Mouse (Mus musculus): ENCODE data around the gene Sbk2. TPM values are rescaled to one million over a fixed set of nuclear protein-coding genes. Genes with fewer than 3 reads are reported as not detected.

The Sbk2 gene
- polyA plus RNA-seq, 1 experiment from 2014 or later, result 0.73 TPM

DNA sequence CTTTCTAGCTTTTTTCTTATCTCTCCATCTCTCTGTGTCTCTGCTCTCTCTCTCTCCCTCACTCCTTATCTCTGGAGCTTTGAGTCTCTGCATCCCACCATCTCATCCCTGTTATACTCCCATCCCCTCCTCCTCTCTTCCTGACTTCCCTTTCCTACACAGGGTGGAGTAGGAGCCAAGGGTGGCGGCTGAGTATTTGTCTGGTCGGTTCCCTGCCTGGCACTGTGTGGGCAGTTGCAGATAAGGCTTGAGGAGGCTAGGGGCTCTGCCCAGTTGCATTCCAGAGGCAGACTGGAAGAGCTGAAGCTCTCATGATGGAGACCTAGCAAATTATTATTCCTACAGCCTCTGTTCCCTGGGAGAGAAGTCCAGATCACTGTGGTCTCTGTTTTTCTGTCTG lies 24.0 kb upstream of the Sbk2 start:
- Histone ChIP-seq H3K9me3 (0 out of 2 replicates have a peak, but pooled peaks cover 5% of the 10 kb centered on the region), H3K27me3 (peaks cover under 1% of the 10 kb centered on the region; the same call in 1 of the 2 replicates), H3K9ac (no peak overlapping the region), H3K27ac (no peak overlapping the region), H3K4me1 (0 out of 2 replicates have a peak, but pooled peaks cover 2% of the 10 kb centered on the region), H3K4me2 (no peak overlapping the region), H3K36me3 (peaks cover 20% of the 10 kb centered on the region), H3K4me3 (no peak overlapping the region)
- WGBS, result 54% methylated on average over 2 of the region's 2 CpGs
- no peak for ATAC-seq (ENCODE audit: insufficient number of reproducible peaks, low FRiP score, low TSS enrichment, low read depth)

DNA sequence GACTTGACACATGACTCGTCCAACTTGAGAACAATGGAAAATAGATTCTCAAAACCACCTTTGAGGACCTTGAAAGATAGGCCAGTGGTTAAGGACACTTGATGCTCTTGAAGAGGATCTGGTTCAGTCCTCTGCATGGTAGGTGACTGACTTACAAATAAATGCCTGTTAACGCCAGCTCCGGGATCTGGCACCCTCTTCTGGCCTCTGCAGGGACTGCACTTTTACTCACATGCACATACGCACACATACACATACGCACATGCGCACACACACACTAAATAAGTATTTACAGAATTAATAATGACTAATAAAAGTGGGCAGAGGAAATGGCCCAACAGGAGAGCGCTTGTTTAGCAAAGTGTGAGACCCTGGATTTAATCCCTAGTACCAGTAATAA lies 12.6 kb upstream of the Sbk2 start:
- Histone ChIP-seq H3K36me3 (no peaks in the 10 kb centered on the region), H3K9me3 (no peaks in the 10 kb centered on the region), H3K4me3 (no peak overlapping the region), H3K27me3 (no peaks in the 10 kb centered on the region), H3K27ac (no peak overlapping the region), H3K4me2 (no peak overlapping the region), H3K9ac (no peak overlapping the region), H3K4me1 (0 out of 2 replicates have a peak, but pooled peaks cover 6% of the 10 kb centered on the region)
- 92% methylated on average over 7 of the region's 7 CpGs for WGBS
- ATAC-seq (ENCODE audit: insufficient number of reproducible peaks, low FRiP score, low TSS enrichment, low read depth), result no peak

DNA sequence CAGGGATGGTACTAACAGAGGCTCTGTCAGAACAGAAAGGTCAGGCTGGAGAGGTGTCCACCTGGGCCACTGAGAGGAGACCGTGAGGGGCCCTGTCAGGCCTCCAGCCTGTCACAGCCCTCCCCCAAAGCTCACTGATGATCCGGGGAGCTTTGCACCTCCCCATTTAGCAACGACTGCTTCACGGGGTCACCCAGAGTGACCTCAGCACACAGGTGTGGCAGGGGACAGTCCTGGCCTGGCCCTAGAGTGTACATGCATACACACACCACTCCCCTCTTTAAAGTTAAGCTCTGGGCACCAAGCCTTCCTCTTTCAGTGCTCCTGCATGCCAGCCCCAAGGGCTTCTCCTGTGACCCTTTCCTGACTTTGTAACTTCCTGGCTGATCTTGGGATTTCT lies 11.2 kb upstream of the Sbk2 start:
- Histone ChIP-seq H3K9me3 (no peaks in the 10 kb centered on the region), H3K27ac (no peak overlapping the region), H3K4me2 (no peak overlapping the region), H3K27me3 (no peaks in the 10 kb centered on the region), H3K4me3 (no peak overlapping the region), H3K9ac (no peak overlapping the region), H3K36me3 (no peaks in the 10 kb centered on the region), H3K4me1 (0 out of 2 replicates have a peak, but pooled peaks cover 6% of the 10 kb centered on the region)
- WGBS, result 46% methylated on average over 4 of the region's 4 CpGs
- ATAC-seq (ENCODE audit: insufficient number of reproducible peaks, low FRiP score, low TSS enrichment, low read depth), result no peak

DNA sequence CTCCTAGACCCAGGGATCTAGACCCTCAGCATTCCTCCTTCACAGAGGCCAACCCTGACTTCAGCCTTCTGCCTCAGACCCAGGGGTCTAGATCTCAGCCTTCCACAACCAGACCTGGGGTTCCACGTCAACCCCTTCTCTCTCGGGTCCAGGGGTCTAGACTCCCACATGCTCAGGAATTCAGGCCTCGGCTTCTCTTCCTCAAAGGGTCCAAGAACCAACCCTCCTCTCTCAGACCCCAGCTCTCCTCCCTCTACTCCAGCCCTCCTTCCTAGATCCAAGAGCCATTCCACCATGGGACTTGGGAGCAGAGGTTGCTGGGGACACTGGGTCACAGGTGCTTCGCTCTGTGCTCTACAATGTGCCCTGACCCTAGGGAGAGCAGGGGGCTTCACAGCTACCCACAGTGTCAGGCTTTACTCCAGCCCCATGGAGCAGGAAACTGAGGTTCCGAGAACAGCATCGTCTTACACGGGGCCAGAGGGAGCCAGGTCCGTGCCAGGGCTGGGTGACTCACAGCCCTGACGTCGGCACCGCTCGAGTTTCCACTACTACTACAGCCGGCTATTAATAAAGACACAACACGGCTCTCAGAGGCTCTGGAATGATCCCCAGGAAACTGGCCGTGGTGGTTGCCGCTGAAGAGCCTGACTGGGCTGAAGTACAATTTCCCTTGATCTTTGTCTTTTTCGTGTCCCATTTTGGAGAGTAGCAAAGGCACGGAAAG lies 8.3 kb upstream of the Sbk2 start:
- Histone ChIP-seq H3K36me3 (no peaks in the 10 kb centered on the region), H3K9me3 (no peaks in the 10 kb centered on the region), H3K9ac (no peak overlapping the region), H3K4me2 (no peak overlapping the region), H3K4me1 (0 out of 2 replicates have a peak, but pooled peaks cover 6% of the 10 kb centered on the region), H3K27me3 (no peaks in the 10 kb centered on the region), H3K4me3 (no peak overlapping the region), H3K27ac (no peak overlapping the region)
- WGBS, result 63% methylated on average over 18 of the region's 18 CpGs
- peak; percentile 62; the same call in 1 of the 2 replicates for ATAC-seq (ENCODE audit: insufficient number of reproducible peaks, low FRiP score, low TSS enrichment, low read depth)

DNA sequence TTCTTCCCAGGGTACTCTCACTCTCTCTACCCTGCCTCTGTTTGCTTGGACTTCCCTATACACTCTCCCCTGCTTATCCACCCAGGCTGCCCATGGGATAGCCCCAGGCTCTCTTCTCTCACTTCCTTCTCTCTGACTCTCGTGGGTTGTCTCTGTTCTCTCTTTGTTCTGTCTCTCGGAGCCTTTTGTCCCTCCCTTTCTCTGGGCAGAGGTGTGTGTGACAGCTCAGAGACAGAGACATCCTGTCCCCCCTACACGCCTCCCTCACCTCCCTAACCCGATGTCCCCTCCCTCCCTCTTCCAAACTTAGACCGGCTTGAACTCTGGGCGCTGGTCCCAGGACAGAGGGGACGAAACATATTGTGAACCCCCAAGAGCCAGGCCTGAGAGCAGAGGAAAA lies 7.5 kb upstream of the Sbk2 start:
- H3K27ac ChIP-seq, result no peak overlapping the region

DNA sequence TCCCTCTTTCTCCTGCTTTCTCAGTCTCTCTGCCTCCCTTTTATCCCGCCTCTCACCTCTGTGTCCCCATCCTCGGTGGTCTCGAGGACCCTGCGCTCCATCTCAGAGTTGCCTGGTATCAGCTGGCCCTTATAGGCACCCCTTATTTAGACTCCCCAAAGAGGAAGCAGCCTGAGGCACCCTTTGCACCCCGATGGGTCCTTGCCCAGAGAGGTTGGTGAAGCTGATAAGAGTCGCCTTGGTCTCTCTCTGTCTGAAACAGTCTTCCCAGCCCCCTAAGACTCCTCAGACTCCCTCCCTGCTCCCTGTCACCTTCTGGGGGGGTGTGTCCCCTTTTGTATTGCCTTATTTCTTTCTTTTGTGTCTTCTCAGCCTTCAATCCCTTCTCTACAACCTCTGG lies 6.9 kb upstream of the Sbk2 start, which contains the start of gene Sbk3:
Sbk3 (minus strand) TSS at position 101 of the 400 bp plus-strand sequence.
- no peaks in the 10 kb centered on the region for H3K27me3 ChIP-seq
- H3K4me1 ChIP-seq, result 0 out of 2 replicates have a peak, but pooled peaks cover 6% of the 10 kb centered on the region
- H3K4me3 ChIP-seq, result no peak within 1 kb of the TSS
- H3K36me3 ChIP-seq, result no peaks in the 10 kb centered on the region
- H3K4me2 ChIP-seq, result no peak within 1 kb of the TSS
- 43% methylated on average over 6 of the region's 6 CpGs for WGBS
- no peak within 1 kb of the TSS for H3K9ac ChIP-seq
- H3K9me3 ChIP-seq, result no peaks in the 10 kb centered on the region
- H3K27ac ChIP-seq, result no peak within 1 kb of the TSS
- ATAC-seq (ENCODE audit: insufficient number of reproducible peaks, low FRiP score, low TSS enrichment, low read depth), result no peak

More for the DNA sequence above, 7.5 kb upstream of the Sbk2 start:
- Histone ChIP-seq H3K4me2 (no peak overlapping the region), H3K4me3 (no peak overlapping the region), H3K36me3 (no peaks in the 10 kb centered on the region), H3K9ac (no peak overlapping the region), H3K4me1 (0 out of 2 replicates have a peak, but pooled peaks cover 6% of the 10 kb centered on the region), H3K9me3 (no peaks in the 10 kb centered on the region), H3K27me3 (no peaks in the 10 kb centered on the region)
- 28% methylated on average over 7 of the region's 7 CpGs for WGBS
- no peak for ATAC-seq (ENCODE audit: insufficient number of reproducible peaks, low FRiP score, low TSS enrichment, low read depth)

DNA sequence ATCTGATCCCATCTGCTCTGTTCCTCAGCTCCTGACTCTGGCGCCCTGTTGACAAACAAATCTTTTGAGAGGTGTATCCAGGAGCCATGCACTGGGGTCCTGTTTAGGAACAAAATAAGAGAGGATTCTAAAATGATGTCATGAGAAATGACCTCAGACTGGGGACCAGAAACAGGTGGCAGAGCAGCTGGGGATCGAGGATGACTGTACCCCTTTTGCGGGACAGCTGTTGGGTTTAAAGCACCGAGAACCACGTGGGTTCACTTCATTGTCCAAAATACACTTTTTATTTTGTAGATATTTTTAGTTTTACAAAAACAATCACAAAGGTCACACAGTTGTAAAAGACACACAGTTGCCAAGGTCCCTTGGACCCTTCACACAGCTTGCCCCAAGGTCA lies 782 bp upstream of the Sbk2 start:
- Histone ChIP-seq H3K4me3 (no peak overlapping the region), H3K27ac (no peak overlapping the region), H3K9ac (no peak overlapping the region), H3K4me1 (0 out of 2 replicates have a peak, but pooled peaks cover 6% of the 10 kb centered on the region), H3K4me2 (no peak overlapping the region), H3K36me3 (no peaks in the 10 kb centered on the region), H3K9me3 (no peaks in the 10 kb centered on the region), H3K27me3 (no peaks in the 10 kb centered on the region)
- ATAC-seq (ENCODE audit: insufficient number of reproducible peaks, low FRiP score, low TSS enrichment, low read depth), result no peak
- 72% methylated on average over 5 of the region's 5 CpGs for WGBS

DNA sequence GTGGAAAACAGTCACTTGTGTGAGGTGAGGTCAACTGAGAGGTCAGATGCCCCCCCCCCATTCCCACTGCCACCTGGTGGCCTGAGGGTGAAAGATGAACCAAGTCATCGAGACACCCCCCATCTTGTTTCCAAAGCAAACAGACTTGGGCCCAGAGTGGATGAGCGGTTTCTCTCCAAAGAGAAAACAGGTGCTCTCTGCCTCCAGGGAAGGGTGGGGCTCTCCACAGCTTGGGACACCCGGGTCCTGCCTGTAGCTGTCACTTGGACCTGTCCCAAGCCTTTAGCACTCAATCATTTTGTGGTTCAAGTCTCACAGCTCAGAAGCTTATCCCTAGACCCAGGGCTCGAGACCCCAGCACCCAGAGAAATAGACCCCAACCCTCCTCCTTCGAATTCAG lies 679 bp downstream of the Sbk2 start:
- H3K4me3 ChIP-seq, result no peak overlapping the region
- H3K4me1 ChIP-seq, result 0 out of 2 replicates have a peak, but pooled peaks cover 6% of the 10 kb centered on the region
- no peak for ATAC-seq (ENCODE audit: insufficient number of reproducible peaks, low FRiP score, low TSS enrichment, low read depth)
- 75% methylated on average over 5 of the region's 5 CpGs for WGBS
- no peak overlapping the region for H3K9ac ChIP-seq
- H3K4me2 ChIP-seq, result no peak overlapping the region
- H3K9me3 ChIP-seq, result no peaks in the 10 kb centered on the region
- H3K27me3 ChIP-seq, result no peaks in the 10 kb centered on the region
- H3K27ac ChIP-seq, result no peak overlapping the region
- H3K36me3 ChIP-seq, result no peaks in the 10 kb centered on the region

DNA sequence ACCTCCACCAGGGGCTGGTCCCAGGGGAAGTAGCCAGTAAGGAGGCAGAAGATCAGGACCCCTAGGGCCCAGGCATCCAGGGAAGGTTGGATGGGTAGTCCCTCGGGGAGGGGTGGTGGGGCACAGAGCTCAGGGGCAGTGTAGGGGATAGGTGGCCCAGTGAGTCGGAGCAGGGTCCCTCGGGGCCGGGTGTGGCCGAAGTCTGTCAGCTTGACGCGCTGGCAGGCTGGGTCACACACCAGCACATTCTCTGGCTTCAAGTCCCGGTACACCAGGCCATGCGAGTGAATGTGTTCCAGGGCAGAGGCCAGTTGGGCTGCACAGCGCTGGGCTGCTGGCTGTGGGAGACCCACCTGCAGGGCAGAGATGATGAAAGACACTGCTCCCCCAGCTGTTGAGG lies 6.8 kb downstream of the Sbk2 start:
- WGBS, result 76% methylated on average over 10 of the region's 10 CpGs
- no peak overlapping the region for H3K4me2 ChIP-seq
- H3K27me3 ChIP-seq, result no peaks in the 10 kb centered on the region
- 0 out of 2 replicates have a peak, but pooled peaks have one; percentile 30 for ATAC-seq (ENCODE audit: insufficient number of reproducible peaks, low FRiP score, low TSS enrichment, low read depth)
- no peaks in the 10 kb centered on the region for H3K36me3 ChIP-seq
- H3K4me1 ChIP-seq, result 0 out of 2 replicates have a peak, but pooled peaks cover 9% of the 10 kb centered on the region
- no peak overlapping the region for H3K9ac ChIP-seq
- no peaks in the 10 kb centered on the region for H3K9me3 ChIP-seq
- H3K4me3 ChIP-seq, result no peak overlapping the region
- no peak overlapping the region for H3K27ac ChIP-seq

DNA sequence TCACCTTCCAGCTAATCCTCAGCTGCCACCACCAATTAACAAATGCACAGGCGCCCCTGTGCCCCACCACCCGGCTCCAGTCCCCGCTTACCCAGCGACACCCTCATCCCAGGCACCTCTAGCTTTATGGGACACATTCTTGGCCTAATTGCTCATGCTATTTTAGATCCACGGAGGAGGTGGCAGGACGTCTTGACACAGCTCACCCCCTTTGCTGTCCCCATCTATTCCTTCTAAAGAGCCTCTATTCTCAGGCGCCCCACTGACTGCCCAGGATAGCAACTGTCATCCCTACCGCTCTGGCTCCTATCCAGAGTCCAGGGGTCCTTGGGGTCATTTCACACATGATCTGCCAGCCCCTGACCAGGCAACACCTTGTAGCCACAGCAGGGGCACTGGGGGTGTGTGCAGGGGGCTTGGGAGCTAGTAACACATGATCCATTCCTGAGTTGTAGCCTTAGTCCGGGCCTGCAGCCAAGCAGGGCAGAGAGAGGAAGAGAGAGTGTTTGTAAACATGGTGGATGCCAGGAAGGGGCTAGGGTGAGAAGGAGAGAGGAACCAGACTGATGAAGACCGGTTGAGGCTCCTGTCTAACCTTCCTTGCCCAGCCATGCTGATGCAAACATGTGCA lies 10.3 kb downstream of the Sbk2 start:
- WGBS, result 22% methylated on average over 10 of the region's 10 CpGs
- Histone ChIP-seq H3K27me3 (no peaks in the 10 kb centered on the region), H3K36me3 (no peaks in the 10 kb centered on the region), H3K9me3 (no peaks in the 10 kb centered on the region), H3K4me3 (no peak overlapping the region), H3K4me1 (0 out of 2 replicates have a peak, but pooled peaks cover 9% of the 10 kb centered on the region), H3K27ac (no peak overlapping the region), H3K9ac (no peak overlapping the region), H3K4me2 (no peak overlapping the region)
- no peak; the same call in 1 of the 2 replicates for ATAC-seq (ENCODE audit: insufficient number of reproducible peaks, low FRiP score, low TSS enrichment, low read depth)

DNA sequence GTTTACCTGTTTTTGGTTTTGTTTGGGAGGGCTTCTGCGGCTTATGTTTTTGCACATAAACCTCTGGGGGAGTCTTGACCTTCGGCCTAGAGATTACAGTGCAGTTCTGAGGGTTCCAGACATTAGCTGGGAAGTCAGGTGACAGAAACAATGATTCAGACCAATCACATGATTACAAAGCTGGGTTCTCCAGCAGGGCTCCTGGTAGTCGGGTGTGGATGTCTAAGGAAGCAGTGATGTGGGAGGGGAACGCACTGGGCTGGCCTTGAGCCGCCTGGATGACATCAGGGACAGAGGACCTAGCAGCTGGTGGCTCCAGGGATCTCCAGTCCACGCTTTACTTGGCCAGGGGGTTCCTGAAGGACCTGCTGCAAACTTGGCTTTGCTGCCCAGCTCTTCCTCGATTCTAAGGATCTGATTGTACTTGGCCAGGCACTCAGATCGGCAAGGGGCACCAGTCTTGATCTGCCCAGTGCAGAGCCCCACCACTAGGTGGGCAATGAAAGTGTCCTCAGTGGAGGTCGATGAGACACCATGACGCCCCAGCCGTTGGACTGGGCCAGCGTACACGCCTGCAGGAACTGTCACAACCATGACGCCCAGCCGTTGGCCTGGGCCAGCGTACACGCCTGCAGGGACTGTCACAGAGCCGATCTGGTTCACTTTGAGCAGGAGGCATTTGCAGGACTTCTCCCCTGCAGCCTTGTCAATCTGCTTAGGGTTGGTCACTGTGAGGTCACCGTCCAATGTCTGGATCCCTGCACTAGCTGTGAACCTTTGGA lies 13.5 kb downstream of the Sbk2 start:
- Histone ChIP-seq H3K9me3 (no peaks in the 10 kb centered on the region), H3K36me3 (no peaks in the 10 kb centered on the region), H3K9ac (no peak overlapping the region), H3K27me3 (no peaks in the 10 kb centered on the region), H3K4me3 (no peak overlapping the region), H3K27ac (no peak overlapping the region), H3K4me1 (0 out of 2 replicates have a peak, but pooled peaks cover 8% of the 10 kb centered on the region), H3K4me2 (no peak overlapping the region)
- ATAC-seq (ENCODE audit: insufficient number of reproducible peaks, low FRiP score, low TSS enrichment, low read depth), result no peak
- WGBS, result 81% methylated on average over 19 of the region's 19 CpGs

Data from limb, embryonic 15.5 days (tissue).